Mouse (Mus musculus): ENCODE measurements around the gene Nxf1. TPM values are rescaled to one million over a fixed set of nuclear protein-coding genes. Genes with fewer than 3 reads are reported as not detected.
A peak's percentile ranks its signal among the peaks of the same experiment; 100 is the strongest.
"Not testable (repeated sequence)": the region's sequence is repeated elsewhere in the genome, so short reads cannot be mapped to it uniquely, and the experiment has no call there.

The Nxf1 gene
- total RNA-seq, 1 experiment from 2014 or later = 128 TPM

GRCm38 (mm10) chr19:8724392-8724791 is 32.5 kb upstream of the Nxf1 start:
- no peak for DNase-seq

- DNase-seq = no peak
Observed at GRCm38 (mm10) chr19:8725081-8725613, 31.7 kb upstream of the Nxf1 start.

- no peak for DNase-seq
Observed at GRCm38 (mm10) chr19:8726609-8727390, 30.1 kb upstream of the Nxf1 start.

GRCm38 (mm10) chr19:8727495-8728114 is 29.3 kb upstream of the Nxf1 start:
- no peak for DNase-seq

DNA sequence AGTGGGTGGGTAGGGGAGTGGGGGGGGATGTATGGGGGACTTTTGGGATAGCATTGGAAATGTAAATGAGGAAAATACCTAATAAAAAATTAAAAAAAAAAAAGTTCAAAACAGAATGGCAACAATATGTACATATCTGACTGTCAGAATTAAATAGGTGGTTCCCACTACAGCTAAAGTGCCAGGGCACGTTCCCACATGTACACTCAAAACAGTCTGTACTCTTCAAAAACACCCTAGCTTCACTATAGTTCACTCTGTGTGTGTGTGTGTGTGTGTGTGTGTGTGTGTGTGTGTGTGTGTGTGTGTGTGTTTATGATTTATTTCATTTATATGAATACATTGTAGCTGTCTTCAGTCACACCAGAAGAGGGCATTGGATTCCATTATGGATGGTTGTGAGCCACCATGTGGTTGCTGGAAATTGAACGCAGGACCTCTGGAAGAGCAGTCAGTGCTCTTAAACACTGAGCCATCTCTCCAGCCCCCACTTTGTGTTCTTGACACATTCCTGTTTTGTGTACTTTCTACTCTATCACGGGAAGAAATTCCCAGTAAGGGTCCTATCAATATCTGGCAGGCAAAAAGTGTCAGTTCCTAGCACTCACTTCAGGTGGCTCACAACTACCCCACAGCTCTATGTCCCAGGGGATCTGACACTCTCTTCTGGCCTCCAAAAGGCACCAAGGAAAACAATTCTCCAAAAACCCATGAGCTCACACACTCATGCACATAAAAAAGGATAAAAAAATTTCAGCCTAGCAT is 28.4 kb upstream of the Nxf1 start:
- not testable (repeated sequence) for DNase-seq

GRCm38 (mm10) chr19:8734334-8734733 is 22.5 kb upstream of the Nxf1 start:
- no peak for DNase-seq

DNA sequence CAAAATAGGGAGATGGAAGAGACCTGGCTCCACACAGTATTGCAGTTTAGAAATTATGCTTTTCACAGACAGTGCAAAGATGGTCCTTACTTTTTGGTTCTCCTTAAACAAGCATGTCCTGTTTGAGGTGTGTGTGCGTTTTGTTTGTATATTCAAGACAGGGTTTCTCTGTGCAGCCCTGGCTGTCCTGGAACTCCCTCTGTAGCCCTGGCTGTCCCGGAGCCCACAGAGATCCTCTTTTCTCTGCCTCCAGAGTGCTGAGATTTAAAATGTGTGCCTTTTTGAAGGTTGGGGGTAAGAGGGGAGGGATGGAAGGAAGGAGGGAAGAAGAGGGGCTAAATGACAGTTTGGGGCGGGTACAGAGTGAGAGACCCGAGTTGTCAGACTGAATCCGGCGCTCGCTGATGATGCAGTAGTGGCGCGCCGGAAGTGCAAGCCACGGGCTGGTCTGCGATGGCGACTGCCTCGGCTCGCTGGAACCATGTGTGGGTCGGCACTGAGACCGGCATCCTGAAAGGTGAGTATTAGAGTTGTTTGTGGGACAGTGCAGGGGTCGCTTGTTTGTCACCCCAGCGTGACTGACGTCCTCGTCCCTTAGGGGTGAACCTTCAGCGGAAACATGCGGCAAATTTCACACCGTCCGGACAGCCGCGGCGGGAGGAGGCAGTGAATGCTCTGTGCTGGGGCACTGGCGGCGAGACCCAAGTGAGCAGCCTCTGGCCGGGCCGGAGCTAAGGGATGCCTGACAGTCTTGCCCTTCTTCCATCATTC is 21.3 kb upstream of the Nxf1 start, which contains the start of gene Wdr74:
Wdr74 (plus strand) TSS at position 439 of the 771 bp plus-strand sequence.
- DNase-seq = peak; percentile 90

DNA sequence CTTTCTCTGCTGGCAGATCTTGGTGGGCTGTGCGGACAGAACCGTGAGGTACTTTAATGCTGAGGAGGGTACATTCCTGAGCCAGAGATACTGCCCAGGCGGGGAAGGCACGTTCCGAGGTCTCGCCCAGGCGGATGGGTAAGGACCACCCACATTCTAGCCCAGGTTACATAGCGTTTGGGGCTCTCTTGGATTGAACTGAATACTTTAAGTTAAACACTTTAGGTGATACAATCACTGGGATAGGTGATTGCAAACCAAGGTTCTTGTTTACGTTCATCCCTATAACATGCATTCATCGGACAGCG is 20.8 kb upstream of the Nxf1 start:
- DNase-seq = no peak

DNA sequence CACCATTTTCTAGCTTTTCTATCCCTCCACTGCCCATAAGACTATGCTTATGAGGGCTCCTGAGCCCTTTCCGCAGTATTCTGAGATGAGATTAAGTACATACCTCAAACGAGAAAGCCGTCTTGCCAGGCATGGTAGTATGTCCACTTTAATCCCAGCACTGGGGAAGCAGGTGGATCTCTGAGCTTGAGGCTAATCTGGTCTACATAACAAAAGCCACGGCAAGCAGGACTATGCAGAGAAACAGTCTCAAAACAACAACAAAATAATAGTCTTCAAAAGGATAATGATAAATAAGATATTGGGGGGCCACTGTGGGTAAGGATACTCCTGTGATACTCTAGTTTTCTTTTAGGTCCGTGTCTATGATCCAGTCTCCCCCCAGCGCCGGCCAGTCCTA is 18.0 kb upstream of the Nxf1 start:
- DNase-seq = no peak

DNA sequence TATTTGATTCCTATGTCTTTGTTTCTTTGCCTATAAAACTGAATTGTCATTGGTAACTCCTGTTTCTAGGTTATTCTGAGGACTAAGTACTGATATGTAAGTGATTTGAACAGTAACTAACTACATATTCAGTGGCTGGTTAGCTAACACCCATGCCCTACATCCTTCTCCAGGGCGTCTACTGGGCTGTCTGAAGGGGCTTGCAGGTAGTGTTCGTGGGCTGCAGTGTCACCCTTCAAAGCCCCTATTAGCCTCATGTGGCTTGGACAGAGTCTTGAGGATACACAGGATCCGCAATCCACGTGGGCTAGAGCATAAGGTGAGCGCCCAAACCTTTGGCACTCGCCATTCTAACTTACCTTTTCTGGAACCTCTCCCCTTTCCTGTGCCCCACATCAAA is 17.2 kb upstream of the Nxf1 start:
- DNase-seq = no peak

DNA sequence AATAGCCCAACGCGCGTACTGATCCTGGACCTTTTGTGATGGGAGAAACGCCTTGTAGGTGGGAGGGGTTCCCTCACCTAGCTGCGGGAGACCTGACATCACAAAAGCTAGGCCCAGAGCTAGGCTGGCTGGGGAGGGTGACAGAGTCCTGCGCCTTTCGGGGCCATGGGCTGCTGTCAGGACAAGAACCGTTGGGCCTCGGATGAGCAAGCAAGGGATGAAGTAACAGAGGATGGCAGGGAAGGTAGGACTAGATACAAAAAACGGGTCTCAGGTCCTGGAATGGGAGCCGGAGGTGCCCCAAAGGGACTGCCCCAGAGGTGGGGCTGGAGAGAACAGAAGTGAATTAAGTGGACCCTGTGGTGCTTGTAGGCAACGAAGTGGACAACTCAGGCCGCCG is 16.3 kb upstream of the Nxf1 start, which contains the start of gene 1700092M07Rik:
1700092M07Rik (plus strand) TSS at position 116 of the 400 bp plus-strand sequence.
- no peak for DNase-seq

DNA sequence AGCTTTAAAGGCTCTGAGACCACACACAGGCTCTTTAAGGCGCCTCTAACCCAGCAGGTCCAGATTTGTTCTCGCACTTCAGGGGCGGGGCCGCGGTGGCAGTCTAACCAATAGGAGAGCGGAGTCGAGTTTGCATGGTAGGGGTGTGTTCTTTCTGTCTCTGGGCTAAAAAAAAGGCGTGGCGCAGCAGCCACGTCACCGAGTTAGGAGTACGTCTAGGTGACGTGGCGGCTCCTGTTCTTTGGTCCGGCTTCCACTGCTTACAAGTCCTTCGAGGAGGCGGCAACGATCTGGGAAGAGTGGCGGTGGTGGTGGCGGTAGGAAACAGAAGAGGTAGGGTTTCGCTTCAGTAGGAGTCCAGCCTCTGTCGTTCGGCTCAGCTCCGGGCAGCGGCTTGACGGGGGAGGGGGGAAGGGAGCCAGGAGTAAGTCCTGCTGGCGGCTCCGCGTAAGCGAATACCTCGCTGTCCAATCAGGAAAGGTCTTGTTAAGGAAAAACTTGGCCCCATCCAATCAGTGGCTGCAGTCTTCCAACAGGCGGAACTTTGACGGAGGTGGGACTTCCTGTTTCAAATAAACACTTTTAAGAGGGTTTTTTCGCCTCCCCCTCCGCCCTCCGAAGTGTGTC is 15.5 kb upstream of the Nxf1 start, which contains the start of gene Stx5a:
Stx5a (plus strand) TSS at position 171 of the 627 bp plus-strand sequence.
- peak; percentile 94 for DNase-seq

GRCm38 (mm10) chr19:8742176-8742575 is 14.7 kb upstream of the Nxf1 start:
- DNase-seq = no peak

GRCm38 (mm10) chr19:8745382-8745781 is 11.5 kb upstream of the Nxf1 start:
- no peak for DNase-seq

- no peak for DNase-seq
Observed at GRCm38 (mm10) chr19:8747368-8747767, 9.5 kb upstream of the Nxf1 start.

DNA sequence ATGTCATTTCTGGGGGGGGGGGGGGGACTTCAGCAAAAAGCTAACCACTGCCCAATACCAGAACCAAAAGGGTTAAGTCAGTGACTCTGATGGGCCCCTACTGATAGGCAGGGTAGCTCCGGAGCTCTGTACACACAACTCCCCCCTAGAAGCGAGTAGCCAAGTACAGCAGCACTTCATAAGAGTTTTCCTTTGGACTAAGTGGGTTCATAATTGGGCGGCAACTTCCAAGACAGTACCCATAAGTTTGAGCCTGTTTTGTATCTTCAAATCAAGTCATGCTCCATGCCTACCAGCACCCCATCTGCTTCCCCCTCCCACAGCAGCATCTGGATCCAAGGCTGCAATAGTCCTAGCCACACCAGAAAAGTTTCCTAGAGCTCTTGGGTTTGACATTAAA is 1.2 kb upstream of the Nxf1 start:
- no peak for DNase-seq

- DNase-seq = no peak
Observed at GRCm38 (mm10) chr19:8757471-8757998, 662 bp downstream of the Nxf1 start.

DNA sequence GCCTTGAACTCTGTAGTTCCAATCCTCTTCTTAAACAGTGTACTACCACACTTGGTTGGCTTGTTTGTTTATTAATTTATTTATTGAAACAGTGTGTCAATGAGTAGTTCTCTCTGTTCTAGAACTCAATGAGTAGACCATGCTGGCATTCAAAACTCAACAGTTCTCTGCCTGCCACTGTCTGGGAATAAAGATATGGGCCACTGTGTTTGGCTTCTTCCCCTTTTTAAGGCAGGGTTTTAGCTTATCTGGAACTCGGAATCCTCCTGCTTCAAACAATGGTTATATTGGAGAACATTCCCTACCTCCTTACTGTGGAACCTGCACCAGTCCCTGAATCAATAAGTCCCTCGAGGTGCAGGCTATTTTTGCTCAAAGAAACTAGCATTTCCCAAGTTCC is 2.0 kb downstream of the Nxf1 start:
- no peak for DNase-seq

DNA sequence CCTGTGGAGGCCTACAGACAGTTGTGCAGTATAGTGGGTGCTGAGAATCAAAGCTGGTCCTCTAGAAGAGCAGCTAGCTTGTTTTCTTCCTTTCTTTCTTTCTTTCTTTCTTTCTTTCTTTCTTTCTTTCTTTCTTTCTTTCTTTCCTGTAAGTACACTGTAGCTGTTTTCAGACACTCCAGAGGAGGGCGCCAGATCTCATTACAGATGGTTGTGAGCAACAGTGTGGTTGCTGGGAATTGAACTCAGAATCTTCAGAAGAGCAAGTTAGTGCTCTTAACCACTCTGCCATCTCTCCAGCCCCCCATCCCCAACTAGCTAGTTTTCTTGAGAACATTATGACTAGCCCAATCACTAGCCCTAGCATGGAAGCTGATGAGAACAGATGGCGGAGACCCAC is 3.9 kb downstream of the Nxf1 start:
- no peak for DNase-seq

DNA sequence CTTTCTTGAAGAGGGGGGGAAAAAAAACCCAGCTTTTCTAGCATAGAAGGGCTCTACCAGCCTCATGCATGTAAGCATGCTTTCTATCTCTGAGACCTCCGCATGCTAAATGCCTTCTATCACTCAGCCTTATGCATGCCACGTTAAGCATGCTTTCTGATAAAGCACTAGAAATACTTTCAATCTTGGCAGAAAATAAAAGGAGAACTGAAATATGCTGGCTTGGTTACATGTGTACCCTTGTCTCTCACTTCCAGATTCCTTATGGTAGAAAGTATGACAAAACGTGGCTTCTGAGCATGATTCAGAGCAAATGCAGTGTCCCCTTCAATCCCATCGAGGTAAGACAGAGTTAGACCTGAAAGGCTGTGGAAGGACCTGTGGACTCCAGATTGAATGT is 6.4 kb downstream of the Nxf1 start:
- DNase-seq = no peak

DNA sequence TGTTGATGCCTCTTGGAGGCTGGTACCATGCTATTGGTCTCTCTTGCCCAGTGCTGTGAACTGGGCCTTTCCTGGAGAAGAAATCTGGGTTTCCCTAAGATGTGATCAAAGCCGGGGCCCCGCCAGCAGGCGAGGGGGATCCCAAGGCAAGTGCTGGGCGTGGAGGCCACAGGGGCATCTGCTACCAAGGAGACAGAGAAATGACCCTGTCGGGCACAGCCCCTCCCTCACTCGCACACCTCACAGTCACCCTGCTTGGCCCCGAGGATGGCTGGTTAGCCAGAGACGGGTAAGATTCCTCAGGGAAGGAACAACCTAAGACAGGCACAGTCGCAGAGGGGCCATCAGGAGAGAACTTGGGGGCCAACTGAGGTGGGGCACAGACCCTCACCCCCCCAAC is 8.7 kb downstream of the Nxf1 start:
- no peak for DNase-seq
